14 mouse cellular contexts compared by ENCODE assay signal in genomic region chr6:8897334-8897733, GRCm38 (mm10). TPM values are rescaled to one million over a fixed set of nuclear protein-coding genes. Genes with fewer than 3 reads are reported as not detected.
DNase-seq lines count a peak whose midpoint lies in the region; ATAC-seq lines count a peak whose summit lies in the region.
"Had no signal": no experiment of that assay in that cellular context is flagged by ENCODE, and none has a peak within 500 bp of the region (broad histone marks: within the 10 kb centered on the region; RNA-seq: fewer than 3 reads in every experiment).

No protein-coding gene starts in this region.

- no peaks in the 10 kb centered on the region for H3K36me3 ChIP-seq in forebrain, embryonic 13.5 days (ENCODE audit: poor library complexity, severe bottlenecking)
- no peaks in the 10 kb centered on the region for H3K36me3 ChIP-seq in hindbrain, embryonic 16.5 days (ENCODE audit: control insufficient read depth, insufficient read depth, low read length)
- H3K36me3 ChIP-seq in neural tube, embryonic 12.5 days = no peaks in the 10 kb centered on the region
- H3K36me3 ChIP-seq in heart, embryonic 11.5 days (ENCODE audit: control insufficient read depth, insufficient read depth, low read length) = no peaks in the 10 kb centered on the region
- H3K36me3 ChIP-seq: heart, embryonic 10.5 days; liver, embryonic 15.5 days had no signal

- H3K27me3 ChIP-seq in forebrain, embryonic 13.5 days = no peaks in the 10 kb centered on the region
- H3K27me3 ChIP-seq in hindbrain, embryonic 16.5 days (replicated peaks; ENCODE audit: control insufficient read depth, insufficient read depth, low read length) = no peaks in the 10 kb centered on the region
- H3K27me3 ChIP-seq in neural tube, embryonic 12.5 days (replicated peaks) = no peaks in the 10 kb centered on the region
- no peaks in the 10 kb centered on the region for H3K27me3 ChIP-seq in heart, embryonic 11.5 days (ENCODE audit: control insufficient read depth, insufficient read depth, low read length)
- H3K27me3 ChIP-seq: liver, embryonic 15.5 days had no signal

- peak; percentile 65 for ATAC-seq in forebrain, embryonic 13.5 days
- peak; percentile 78 for ATAC-seq in hindbrain, embryonic 16.5 days
- ATAC-seq in neural tube, embryonic 12.5 days (ENCODE audit: low FRiP score, low read depth) = peak; percentile 52; the same call in 1 of the 2 replicates
- ATAC-seq in heart, embryonic 11.5 days (replicated peaks; ENCODE audit: insufficient number of reproducible peaks, low FRiP score, low TSS enrichment) = no peak

- DNase-seq in embryo, embryonic 10.5 days (ENCODE audit: low spot score) = peak; percentile 44
- DNase-seq in embryo, embryonic 11 days = no peak
- DNase-seq in testis, postnatal 14 days (ENCODE audit: low spot score) = no peak
- no peak for DNase-seq in adrenal gland, adult (ENCODE audit: inconsistent age in 2 of 2, low spot score in 1 of 2)
- DNase-seq: heart, postnatal 4 days; layer of hippocampus, adult 9-11 months; right cerebral cortex, postnatal 4 days; thymus, postnatal 25 days had no signal

- 25% methylated on average over 7 of the region's 7 CpGs for WGBS in forebrain, embryonic 13.5 days
- WGBS in hindbrain, embryonic 16.5 days = 29% methylated on average over 7 of the region's 7 CpGs
- WGBS in neural tube, embryonic 12.5 days = 50% methylated on average over 7 of the region's 7 CpGs
- WGBS in heart, embryonic 11.5 days (ENCODE audit: insufficient replicate concordance) = 82% methylated on average over 7 of the region's 7 CpGs

- no peak overlapping the region for H3K4me3 ChIP-seq in forebrain, embryonic 13.5 days
- no peak overlapping the region for H3K4me3 ChIP-seq in hindbrain, embryonic 16.5 days (ENCODE audit: low read length)
- H3K4me3 ChIP-seq in neural tube, embryonic 12.5 days = no peak overlapping the region
- no peak overlapping the region for H3K4me3 ChIP-seq in heart, embryonic 11.5 days (ENCODE audit: low read depth, low read length)
- H3K4me3 ChIP-seq: heart, embryonic 10.5 days; liver, embryonic 15.5 days had no signal

- H3K4me1 ChIP-seq in forebrain, embryonic 13.5 days = peaks cover 22% of the 10 kb centered on the region
- H3K4me1 ChIP-seq in hindbrain, embryonic 16.5 days (ENCODE audit: control insufficient read depth, insufficient read depth, low read depth, low read length) = peaks cover 6% of the 10 kb centered on the region
- no peaks in the 10 kb centered on the region for H3K4me1 ChIP-seq in neural tube, embryonic 12.5 days
- no peaks in the 10 kb centered on the region for H3K4me1 ChIP-seq in heart, embryonic 11.5 days (ENCODE audit: control insufficient read depth, insufficient read depth, low read length)
- H3K4me1 ChIP-seq: heart, embryonic 10.5 days; liver, embryonic 15.5 days had no signal

- H3K27ac ChIP-seq in forebrain, embryonic 13.5 days = no peak overlapping the region
- H3K27ac ChIP-seq in hindbrain, embryonic 16.5 days (ENCODE audit: low read depth, low read length) = no peak overlapping the region
- no peak overlapping the region for H3K27ac ChIP-seq in neural tube, embryonic 12.5 days
- no peak overlapping the region for H3K27ac ChIP-seq in heart, embryonic 11.5 days (ENCODE audit: low read depth, low read length)
- H3K27ac ChIP-seq: heart, embryonic 10.5 days; liver, embryonic 15.5 days had no signal

- H3K9me3 ChIP-seq in forebrain, embryonic 13.5 days (replicated peaks) = no peaks in the 10 kb centered on the region
- no peaks in the 10 kb centered on the region for H3K9me3 ChIP-seq in hindbrain, embryonic 16.5 days (ENCODE audit: control insufficient read depth, low read length)
- no peaks in the 10 kb centered on the region for H3K9me3 ChIP-seq in neural tube, embryonic 12.5 days
- H3K9me3 ChIP-seq in heart, embryonic 11.5 days (replicated peaks; ENCODE audit: control insufficient read depth, low read length) = no peaks in the 10 kb centered on the region
- H3K9me3 ChIP-seq: heart, embryonic 10.5 days; liver, embryonic 15.5 days had no signal

- H3K9ac ChIP-seq in forebrain, embryonic 13.5 days = no peak overlapping the region
- H3K9ac ChIP-seq in hindbrain, embryonic 16.5 days (ENCODE audit: low read depth, low read length) = no peak overlapping the region
- no peak overlapping the region for H3K9ac ChIP-seq in neural tube, embryonic 12.5 days
- no peak overlapping the region for H3K9ac ChIP-seq in heart, embryonic 11.5 days (ENCODE audit: low read depth, low read length)
- H3K9ac ChIP-seq: liver, embryonic 15.5 days had no signal

- H3K4me2 ChIP-seq in forebrain, embryonic 13.5 days = no peak overlapping the region
- H3K4me2 ChIP-seq in hindbrain, embryonic 16.5 days (ENCODE audit: low read length) = no peak overlapping the region
- no peak overlapping the region for H3K4me2 ChIP-seq in neural tube, embryonic 12.5 days (replicated peaks)
- no peak overlapping the region for H3K4me2 ChIP-seq in heart, embryonic 11.5 days
- H3K4me2 ChIP-seq: liver, embryonic 15.5 days had no signal

RNA-seq across cellular contexts. Expression of gene Nxph1, which starts 50.9 kb away (rescaled TPM):
- 23.9 and 31.6 TPM in 2 replicates for polyA plus RNA-seq in forebrain, embryonic 13.5 days (2015; fragmentation: Nextera tagmentation; extraction: Ambion mirVana)
- polyA plus RNA-seq in hindbrain, embryonic 16.5 days (2015; fragmentation: Nextera tagmentation; extraction: Ambion mirVana) = 90.3 and 101 TPM in 2 replicates
- polyA plus RNA-seq in neural tube, embryonic 12.5 days (2016; fragmentation: Nextera tagmentation; extraction: Ambion mirVana) = 29.0 and 31.7 TPM in 2 replicates
- 0.21 TPM in 1 of 2 replicates, not detected in the other for polyA plus RNA-seq in heart, embryonic 11.5 days (2014; fragmentation: Nextera tagmentation; extraction: Ambion mirVana)
- polyA plus RNA-seq: heart, embryonic 10.5 days had no signal

Comparison
In these comparisons a context has a peak if more than half of its experiments do, and no peak if none do; other contexts are left out.
1. RNA of gene Nxph1, which starts 50.9 kb away (polyA plus RNA-seq): 90.3 to 101 TPM in hindbrain, embryonic 16.5 days, 29.0 to 31.7 TPM in neural tube, embryonic 12.5 days and 23.9 to 31.6 TPM in forebrain, embryonic 13.5 days; 0.21 TPM in heart, embryonic 11.5 days; every median in the first group is over 10 times any median in the second.